Mouse (Mus musculus) MEL (cell line): Measurements from ENCODE around the gene Rnpep. TPM values are rescaled to one million over a fixed set of nuclear protein-coding genes. Genes with fewer than 3 reads are reported as not detected.

Experiments used
- DNase-seq: peaks from one replicate; pipeline ENCODE4 v3.0.0; 2011; ENCODE audit warnings: low read depth, low spot score
- H3K27ac ChIP-seq: 2 replicates; pipeline ENCODE4 v1.5.1; 2012; ENCODE audit warnings: low read depth, mild to moderate bottlenecking, control low read depth, low read length, moderate library complexity; ENCODE audit not compliant: control insufficient read depth
- H3K27me3 ChIP-seq, 2 experiments: fragments of 150-350 bp in 1 of 2; sonication (generic) in 1 of 2; 2 replicates each; pipeline ENCODE4 v1.6.1; 2012; ENCODE audit warnings: low read length in 2 of 2, mild to moderate bottlenecking in 2 of 2, improper control_type of control experiment in 1 of 2, moderate library complexity in 1 of 2; ENCODE audit not compliant: insufficient read depth in 2 of 2, control insufficient read depth in 1 of 2
- H3K36me3 ChIP-seq, 2 experiments: 2 replicates each; pipeline ENCODE4 v1.6.1; 2012 to 2014; ENCODE audit warnings: low read length in 2 of 2, improper control_type of control experiment in 1 of 2, inconsistent platforms in 1 of 2, mild to moderate bottlenecking in 1 of 2; ENCODE audit not compliant: insufficient read depth in 2 of 2, control insufficient read depth in 1 of 2
- H3K4me1 ChIP-seq, 2 experiments: fragments of 150-350 bp in 1 of 2; sonication (generic) in 1 of 2; 2 replicates each; pipeline ENCODE4 v1.6.1; 2012; ENCODE audit warnings: low read length in 2 of 2, improper control_type of control experiment in 1 of 2, mild to moderate bottlenecking in 1 of 2; ENCODE audit not compliant: insufficient read depth in 2 of 2, control insufficient read depth in 1 of 2
- H3K4me3 ChIP-seq, 2 experiments: fragments of 150-350 bp in 1 of 2; sonication (generic) in 1 of 2; 2 replicates each; pipeline ENCODE4 v1.5.1; 2012; ENCODE audit warnings: low read depth in 2 of 2, low read length in 2 of 2, mild to moderate bottlenecking in 2 of 2, moderate library complexity in 2 of 2, control low read depth in 1 of 2, improper control_type of control experiment in 1 of 2; ENCODE audit not compliant: control insufficient read depth in 1 of 2, insufficient read depth in 1 of 2
- H3K79me2 ChIP-seq: 2 replicates; pipeline ENCODE4 v1.6.1; 2012; ENCODE audit warnings: mild to moderate bottlenecking, low read length, moderate library complexity; ENCODE audit not compliant: control insufficient read depth, poor library complexity, insufficient read depth
- H3K9ac ChIP-seq: 2 replicates; pipeline ENCODE4 v1.6.1; 2012; ENCODE audit warnings: low read depth, mild to moderate bottlenecking, control low read depth, low read length, moderate library complexity; ENCODE audit not compliant: control insufficient read depth, poor library complexity, severe bottlenecking
- H3K9me3 ChIP-seq: fragments of 150-350 bp; sonication (generic); replicated peaks from 2 replicates; pipeline ENCODE4 v1.6.1; 2012; ENCODE audit warnings: mild to moderate bottlenecking, low read length, improper control_type of control experiment, moderate library complexity; ENCODE audit not compliant: insufficient read depth
- BHLHE40 ChIP-seq: IDR thresholded peaks from 2 replicates; pipeline ENCODE4 v1.6.1; 2012; ENCODE audit warnings: low read depth, mild to moderate bottlenecking, inconsistent platforms, low read length, improper control_type of control experiment, borderline replicate concordance
- CTCF ChIP-seq, 3 experiments: IDR thresholded peaks in 2 of 3; conservative IDR thresholded peaks in 1 of 3; 2 replicates each; pipeline ENCODE4 v1.5.1; 2011 to 2012; ENCODE audit warnings: low read length in 3 of 3, low read depth in 2 of 3, mild to moderate bottlenecking in 2 of 3, improper control_type of control experiment in 1 of 3, inconsistent platforms in 1 of 3, mixed read lengths in 1 of 3, moderate library complexity in 1 of 3; ENCODE audit not compliant: control insufficient read depth in 1 of 3, insufficient read depth in 1 of 3, poor library complexity in 1 of 3, severe bottlenecking in 1 of 3
- E2F4 ChIP-seq: IDR thresholded peaks from 2 replicates; pipeline ENCODE4 v1.6.1; 2011; ENCODE audit warnings: low read depth, low read length, improper control_type of control experiment, borderline replicate concordance
- EP300 ChIP-seq, 2 experiments: IDR thresholded peaks; 2 replicates each; pipeline ENCODE4 v1.6.1; 2011; ENCODE audit warnings: improper control_type of control experiment in 2 of 2, low read length in 2 of 2, low read depth in 1 of 2, mild to moderate bottlenecking in 1 of 2
- ETS1 ChIP-seq: IDR thresholded peaks from 2 replicates; pipeline ENCODE4 v1.6.1; 2012; ENCODE audit warnings: low read depth, mild to moderate bottlenecking, inconsistent platforms, low read length, improper control_type of control experiment, moderate library complexity
- GABPA ChIP-seq: IDR thresholded peaks from 2 replicates; pipeline ENCODE4 v1.6.1; 2012; ENCODE audit warnings: low read depth, mild to moderate bottlenecking, inconsistent platforms, low read length, improper control_type of control experiment, moderate library complexity
- GATA1 ChIP-seq: IDR thresholded peaks from 2 replicates; pipeline ENCODE4 v1.6.1; 2011; ENCODE audit warnings: low read depth, low read length, improper control_type of control experiment
- HCFC1 ChIP-seq: IDR thresholded peaks from 2 replicates; pipeline ENCODE4 v1.6.1; 2012; ENCODE audit warnings: low read depth, mild to moderate bottlenecking, inconsistent platforms, low read length, improper control_type of control experiment, moderate library complexity
- JUND ChIP-seq: IDR thresholded peaks from 2 replicates; pipeline ENCODE4 v1.6.1; 2011; ENCODE audit warnings: low read depth, mild to moderate bottlenecking, improper control_type of control experiment, low read length
- MAFK ChIP-seq: IDR thresholded peaks from 2 replicates; pipeline ENCODE4 v1.6.1; 2011; ENCODE audit warnings: low read depth, mild to moderate bottlenecking, low read length, improper control_type of control experiment, borderline replicate concordance
- MYB ChIP-seq: IDR thresholded peaks from 2 replicates; pipeline ENCODE4 v1.6.1; 2011; ENCODE audit warnings: mild to moderate bottlenecking, low read depth, low read length, improper control_type of control experiment
- MYC ChIP-seq: IDR thresholded peaks from 2 replicates; pipeline ENCODE4 v1.6.1; 2011; ENCODE audit warnings: low read depth, mild to moderate bottlenecking, low read length, improper control_type of control experiment, moderate library complexity
- NRF1 ChIP-seq: IDR thresholded peaks from 2 replicates; pipeline ENCODE4 v1.6.1; 2014; ENCODE audit warnings: low read depth, mild to moderate bottlenecking, inconsistent platforms, low read length, improper control_type of control experiment, moderate library complexity; ENCODE audit not compliant: poor library complexity, insufficient read depth, severe bottlenecking
- POLR2A ChIP-seq, 2 experiments: IDR thresholded peaks; 2 replicates each; pipeline ENCODE4 v1.6.1; 2011 to 2012; ENCODE audit warnings: low read length in 2 of 2, mild to moderate bottlenecking in 2 of 2, control low read depth in 1 of 2, improper control_type of control experiment in 1 of 2, low read depth in 1 of 2, moderate library complexity in 1 of 2; ENCODE audit not compliant: control insufficient read depth in 1 of 2, insufficient read depth in 1 of 2, poor library complexity in 1 of 2
- RCOR1 ChIP-seq: IDR thresholded peaks from 2 replicates; pipeline ENCODE4 v1.6.1; 2012; ENCODE audit warnings: low read depth, mild to moderate bottlenecking, inconsistent platforms, low read length, improper control_type of control experiment
- SIN3A ChIP-seq: IDR thresholded peaks from 2 replicates; pipeline ENCODE4 v1.6.1; 2012; ENCODE audit warnings: low read length, improper control_type of control experiment, inconsistent platforms
- TAL1 ChIP-seq: IDR thresholded peaks from 2 replicates; pipeline ENCODE4 v1.6.1; 2012; ENCODE audit warnings: mild to moderate bottlenecking, inconsistent platforms, low read length, moderate library complexity, mixed read lengths
- TCF12 ChIP-seq: IDR thresholded peaks from 2 replicates; pipeline ENCODE4 v1.6.1; 2014; ENCODE audit warnings: low read depth, mild to moderate bottlenecking, inconsistent platforms, low read length, improper control_type of control experiment, moderate library complexity
- UBTF ChIP-seq: IDR thresholded peaks from 2 replicates; pipeline ENCODE4 v1.6.1; 2012; ENCODE audit warnings: low read depth, mild to moderate bottlenecking, inconsistent platforms, low read length, improper control_type of control experiment, moderate library complexity, borderline replicate concordance; ENCODE audit not compliant: insufficient read depth
- USF1 ChIP-seq: IDR thresholded peaks from 2 replicates; pipeline ENCODE4 v1.6.1; 2014; ENCODE audit warnings: low read depth, mild to moderate bottlenecking, inconsistent platforms, low read length, improper control_type of control experiment, moderate library complexity
- polyA plus RNA-seq, 2 experiments: library from polyadenylated mRNA; stranded (reverse) in 1 of 2; unstranded in 1 of 2; fragments of >175 nt in 1 of 2; fragments of >200 nt in 1 of 2; gene quantifications; 2 replicates each; pipeline versions ENCODE4 v1.2.1 to v1.2.4; 2012; ENCODE audit warnings: low replicate concordance in 2 of 2, low read depth in 1 of 2; ENCODE audit not compliant: insufficient read length in 2 of 2, insufficient read depth in 1 of 2, missing spikeins in 1 of 2
- total RNA-seq: library from RNA; depleted of rRNA; stranded (reverse); fragments of 300-350 nt; gene quantifications from 2 replicates; pipeline ENCODE4 v1.2.3, GENCODE M21; 2012

Gene Rnpep
- total and polyA plus RNA-seq, 3 experiments: 6.5 to 17.4 TPM; not detected in 1

DNA sequence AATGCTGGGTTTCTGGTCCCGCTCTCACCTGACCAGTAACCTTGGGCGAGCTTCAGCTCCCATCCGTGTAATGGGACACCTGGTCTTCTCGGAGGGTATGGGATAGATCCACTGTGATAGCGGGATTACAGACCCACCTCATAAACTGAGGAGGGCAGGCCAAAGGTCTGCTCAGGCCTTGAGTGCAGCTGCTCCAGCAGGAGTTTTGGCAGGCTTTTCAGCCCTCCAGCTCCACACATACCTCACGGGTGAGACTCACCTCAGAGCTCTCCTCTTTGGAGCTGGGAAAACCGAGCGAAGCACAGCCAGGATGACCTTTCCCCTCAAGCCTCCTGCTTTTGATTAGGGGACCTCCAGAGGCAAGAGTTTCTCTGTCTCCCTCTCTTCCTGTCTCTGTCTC lies 32.5 kb downstream of the Rnpep start:
- no peak for DNase-seq
- no peaks in the 10 kb centered on the region for H3K79me2 ChIP-seq
- H3K36me3 ChIP-seq: peaks cover 0 to 19% of the 10 kb centered on the region in 2 experiments; a peak in 2 of 4 replicates
- H3K9ac ChIP-seq: no peak overlapping the region
- no peak overlapping the region for H3K4me3 ChIP-seq
- peaks cover 7 to 32% of the 10 kb centered on the region in 2 experiments for H3K4me1 ChIP-seq
- H3K27me3 ChIP-seq: no peaks in the 10 kb centered on the region
- no peak for TF ChIP-seq TAL1
- TF ChIP-seq NRF1: no peak
- TF ChIP-seq RCOR1: no peak
- TF ChIP-seq POLR2A (IDR thresholded peaks at IDR 0.05; ENCODE audit: control insufficient read depth in 1 of 2, insufficient read depth in 1 of 2, low read depth in 1 of 2, low read length in 2 of 2, poor library complexity in 1 of 2): no peak
- H3K27ac ChIP-seq: no peak overlapping the region
- no peaks in the 10 kb centered on the region for H3K9me3 ChIP-seq

- peak overlapping the region; percentile 23 for H3K27ac ChIP-seq
- peak; percentile 41 for DNase-seq
- H3K4me1 ChIP-seq: peaks cover 7 to 32% of the 10 kb centered on the region in 2 experiments
Observed at GRCm38 (mm10) chr1:135250706-135251105, 33.2 kb downstream of the Rnpep start.

DNA sequence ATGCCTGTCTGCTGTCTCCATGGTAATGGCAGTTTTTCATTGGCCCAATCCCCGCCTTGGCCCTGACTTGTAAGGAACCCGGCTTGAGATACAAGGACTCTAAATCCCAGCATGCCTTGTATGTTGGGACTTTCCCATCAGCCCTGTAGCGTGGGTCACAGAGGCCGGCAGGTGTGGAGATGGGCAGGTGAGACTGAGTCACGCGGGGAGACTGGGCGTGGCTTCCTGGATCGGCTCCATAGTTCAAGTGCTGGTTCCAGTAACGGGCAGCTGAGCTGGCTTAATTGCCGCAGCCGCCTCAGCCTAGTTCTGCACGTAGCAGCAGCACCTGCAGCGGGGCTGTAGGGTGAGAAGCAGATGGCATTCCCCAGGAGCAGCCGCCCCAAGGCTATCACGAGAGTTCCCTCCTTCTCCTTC lies 35.4 kb downstream of the Rnpep start:
- Histone ChIP-seq H3K36me3 (peaks cover 0 to 19% of the 10 kb centered on the region in 2 experiments; a peak in 2 of 4 replicates), H3K27me3 (no peaks in the 10 kb centered on the region), H3K9ac (no peak overlapping the region), H3K27ac (no peak overlapping the region), H3K4me3 (no peak overlapping the region), H3K9me3 (no peaks in the 10 kb centered on the region), H3K79me2 (no peaks in the 10 kb centered on the region), H3K4me1 (peaks cover 7 to 32% of the 10 kb centered on the region in 2 experiments)
- no peak for DNase-seq
- no peak for TF ChIP-seq CTCF (IDR thresholded peaks at IDR 0.05 in 2 of 3, conservative IDR thresholded peaks at IDR 0.05 in 1 of 3; ENCODE audit: control insufficient read depth in 1 of 3, insufficient read depth in 1 of 3, low read depth in 2 of 3, low read length in 3 of 3, poor library complexity in 1 of 3, severe bottlenecking in 1 of 3)
- TF ChIP-seq MYB: no peak
- no peak for TF ChIP-seq GATA1
- no peak for TF ChIP-seq BHLHE40
- TF ChIP-seq UBTF: no peak
- no peak for TF ChIP-seq SIN3A
- no peak for TF ChIP-seq E2F4
- no peak for TF ChIP-seq JUND
- no peak for TF ChIP-seq POLR2A (IDR thresholded peaks at IDR 0.05; ENCODE audit: control insufficient read depth in 1 of 2, insufficient read depth in 1 of 2, low read depth in 1 of 2, low read length in 2 of 2, poor library complexity in 1 of 2)
- no peak for TF ChIP-seq USF1
- TF ChIP-seq MYC: no peak
- TF ChIP-seq HCFC1: no peak
- no peak for TF ChIP-seq TAL1
- TF ChIP-seq GABPA: no peak

More at GRCm38 (mm10) chr1:135250706-135251105, 33.2 kb downstream of the Rnpep start:
- Histone ChIP-seq H3K4me3 (no peak overlapping the region), H3K79me2 (no peaks in the 10 kb centered on the region), H3K27me3 (no peaks in the 10 kb centered on the region), H3K9ac (no peak overlapping the region), H3K9me3 (no peaks in the 10 kb centered on the region), H3K36me3 (peaks cover 0 to 19% of the 10 kb centered on the region in 2 experiments; a peak in 2 of 4 replicates)
- TF ChIP-seq MAFK (no peak), TCF12 (peak; percentile 32; the same call in 1 of the 2 replicates), ETS1 (peak; percentile 51; the same call in 1 of the 2 replicates), EP300 (IDR thresholded peaks at IDR 0.05; ENCODE audit: low read depth in 1 of 2, low read length in 2 of 2) (peak in 1 of 2 experiments; percentile 33; a peak in 1 of 4 replicates), E2F4 (no peak)
